Mouse (Mus musculus) stomach, postnatal 0 days (tissue): ENCODE results near the gene Lyrm9.

ENCODE experiments used
- CTCF ChIP-seq: IDR thresholded peaks from 2 replicates; pipeline ENCODE4 v1.5.1; 2016; ENCODE audit warnings: antibody characterized with exemption, low read depth, mild to moderate bottlenecking, moderate library complexity
- EP300 ChIP-seq: optimal IDR thresholded peaks from 2 replicates; pipeline ENCODE3; 2016; ENCODE audit warnings: antibody characterized with exemption

- TF ChIP-seq CTCF (peak; percentile 77), EP300 (no peak)
These were observed 3.4 kb upstream of the Lyrm9 start for GRCm38 (mm10) chr11:78822792-78823498.
